Mouse (Mus musculus): Measurements from ENCODE around the gene Nrxn2.
A peak's percentile ranks its signal among the peaks of the same experiment; 100 is the strongest.

Gene Nrxn2

DNA sequence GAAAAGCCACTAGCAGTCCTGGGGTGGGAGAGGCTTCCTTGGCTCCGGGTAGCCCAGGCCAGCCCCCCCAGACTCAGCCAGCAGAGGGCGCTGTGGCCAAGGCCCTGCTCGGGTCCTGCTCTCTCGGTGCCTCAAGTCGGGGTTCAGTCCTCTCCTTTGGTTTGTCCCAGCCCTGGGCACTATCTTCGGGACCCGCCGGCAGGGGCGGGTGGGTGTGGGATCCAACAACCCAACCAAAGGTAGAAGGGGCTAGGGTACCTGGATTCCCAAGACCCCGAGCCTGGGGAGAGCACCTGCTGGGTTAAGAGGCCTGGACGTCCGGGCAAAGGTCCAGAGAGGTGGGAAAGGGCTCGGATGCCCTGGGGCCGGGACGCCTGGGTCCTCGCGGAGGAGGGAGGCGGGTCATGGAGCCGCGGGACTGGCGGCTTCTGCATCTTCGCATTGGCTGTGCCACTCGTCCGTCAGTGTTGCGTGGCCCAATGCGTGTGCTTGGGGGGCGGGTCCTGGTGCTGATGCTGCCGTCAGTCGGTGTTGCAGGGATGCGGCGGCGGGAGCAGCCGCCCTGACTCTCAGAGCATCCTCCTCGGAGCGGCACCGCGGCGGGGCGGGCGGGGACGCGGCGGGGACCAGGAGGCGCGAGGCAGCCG is at the start of gene Nrxn2:
TSS of gene Nrxn2 (plus strand) at position 499 of the 647 bp plus-strand sequence.
- peak; percentile 48 to 75 for DNase-seq (ENCODE audit: low read depth in 1 of 2, low spot score in 2 of 2)

DNA sequence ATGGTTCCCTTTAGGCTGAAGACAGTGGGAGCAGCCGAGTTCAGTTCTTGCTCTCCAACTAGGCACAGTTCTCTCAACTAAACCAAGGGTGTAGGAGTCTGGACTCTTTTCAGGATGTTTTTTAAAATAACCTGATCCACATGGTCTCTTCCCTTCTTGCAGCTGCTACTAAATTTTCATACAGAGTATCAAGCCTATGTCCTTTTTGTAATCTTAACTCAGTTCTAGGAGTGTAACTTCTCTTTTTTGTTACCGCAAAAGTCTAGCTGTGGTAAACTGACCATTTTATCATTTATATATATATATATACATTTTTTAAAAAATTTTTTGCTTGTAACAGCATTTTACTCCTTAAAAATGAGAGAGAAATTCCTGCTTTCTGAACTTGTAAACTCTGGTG is 48.4 kb upstream of the Nrxn2 start:
- DNase-seq (ENCODE audit: low read depth in 1 of 2, low spot score in 2 of 2) = no peak

DNA sequence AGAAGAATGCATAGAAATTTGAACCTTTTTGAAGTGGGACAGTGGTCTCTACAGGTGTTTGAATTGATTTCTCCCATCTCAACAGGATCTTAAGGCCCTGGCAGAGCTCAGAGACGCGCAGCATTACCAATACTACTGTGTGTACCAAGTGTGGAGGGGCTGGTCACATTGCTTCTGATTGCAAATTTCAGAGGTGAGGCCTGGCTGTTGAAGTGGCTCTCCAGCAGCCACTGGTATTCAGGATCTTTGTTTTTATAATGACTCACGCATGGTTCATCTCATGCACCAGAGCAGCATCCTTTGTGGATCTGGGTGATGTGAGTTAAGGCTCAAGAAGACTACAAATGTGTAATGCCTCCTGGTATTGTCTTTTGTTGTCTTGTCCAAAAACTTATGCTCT is 46.1 kb upstream of the Nrxn2 start:
- no peak for DNase-seq (ENCODE audit: low read depth in 1 of 2, low spot score in 2 of 2)

DNA sequence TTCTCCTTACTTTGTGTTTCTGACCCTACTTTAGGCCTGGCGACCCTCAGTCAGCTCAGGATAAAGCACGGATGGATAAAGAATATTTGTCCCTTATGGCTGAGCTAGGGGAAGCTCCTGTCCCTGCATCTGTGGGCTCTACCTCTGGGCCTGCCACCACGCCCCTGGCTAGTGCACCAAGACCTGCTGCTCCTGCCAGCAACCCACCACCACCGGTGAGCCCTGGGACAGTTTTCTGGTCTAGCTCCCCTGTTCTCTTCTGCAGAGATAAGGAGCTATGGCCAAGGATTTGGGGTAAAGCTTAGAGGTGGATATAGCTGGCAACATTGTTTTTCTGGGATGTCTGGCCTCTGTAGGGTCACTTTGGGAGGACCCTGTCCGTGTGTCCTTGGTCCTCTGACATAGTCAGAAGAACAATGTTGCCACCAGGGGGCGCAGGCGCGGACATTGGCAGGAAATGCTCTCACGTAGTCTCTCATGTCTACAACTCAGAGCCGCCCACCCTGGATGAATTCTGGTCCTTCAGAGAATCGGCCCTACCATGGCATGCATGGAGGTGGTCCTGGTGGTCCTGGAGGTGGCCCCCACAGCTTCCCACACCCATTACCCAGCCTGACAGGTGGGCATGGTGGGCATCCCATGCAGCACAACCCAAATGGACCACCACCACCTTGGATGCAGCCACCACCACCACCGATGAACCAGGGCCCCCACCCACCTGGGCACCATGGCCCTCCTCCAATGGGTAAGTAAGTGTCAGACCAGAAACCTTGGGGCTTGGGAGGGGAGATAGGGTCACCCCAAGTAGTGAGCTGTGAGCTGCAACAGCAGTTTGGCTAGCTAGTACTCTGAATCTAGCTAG is 44.8 kb upstream of the Nrxn2 start:
- peak; percentile 36 to 69 for DNase-seq (ENCODE audit: low read depth in 1 of 2, low spot score in 2 of 2)

DNA sequence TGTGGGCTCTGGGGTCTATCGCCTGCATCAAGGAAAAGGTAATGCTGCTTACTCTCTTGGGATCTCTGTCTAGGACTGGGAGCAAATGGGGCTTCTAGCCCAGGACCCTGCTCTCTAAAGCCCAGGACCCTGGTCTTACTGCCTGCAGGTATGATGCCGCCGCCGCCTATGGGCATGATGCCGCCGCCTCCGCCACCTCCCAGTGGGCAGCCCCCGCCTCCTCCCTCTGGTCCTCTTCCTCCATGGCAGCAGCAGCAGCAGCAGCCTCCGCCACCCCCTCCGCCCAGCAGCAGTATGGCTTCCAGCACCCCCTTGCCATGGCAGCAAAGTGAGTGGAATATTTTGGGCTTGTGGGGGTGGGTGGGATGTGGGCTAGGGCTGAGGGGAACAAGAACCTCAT is 44.0 kb upstream of the Nrxn2 start:
- no peak for DNase-seq (ENCODE audit: low read depth in 1 of 2, low spot score in 2 of 2)

DNA sequence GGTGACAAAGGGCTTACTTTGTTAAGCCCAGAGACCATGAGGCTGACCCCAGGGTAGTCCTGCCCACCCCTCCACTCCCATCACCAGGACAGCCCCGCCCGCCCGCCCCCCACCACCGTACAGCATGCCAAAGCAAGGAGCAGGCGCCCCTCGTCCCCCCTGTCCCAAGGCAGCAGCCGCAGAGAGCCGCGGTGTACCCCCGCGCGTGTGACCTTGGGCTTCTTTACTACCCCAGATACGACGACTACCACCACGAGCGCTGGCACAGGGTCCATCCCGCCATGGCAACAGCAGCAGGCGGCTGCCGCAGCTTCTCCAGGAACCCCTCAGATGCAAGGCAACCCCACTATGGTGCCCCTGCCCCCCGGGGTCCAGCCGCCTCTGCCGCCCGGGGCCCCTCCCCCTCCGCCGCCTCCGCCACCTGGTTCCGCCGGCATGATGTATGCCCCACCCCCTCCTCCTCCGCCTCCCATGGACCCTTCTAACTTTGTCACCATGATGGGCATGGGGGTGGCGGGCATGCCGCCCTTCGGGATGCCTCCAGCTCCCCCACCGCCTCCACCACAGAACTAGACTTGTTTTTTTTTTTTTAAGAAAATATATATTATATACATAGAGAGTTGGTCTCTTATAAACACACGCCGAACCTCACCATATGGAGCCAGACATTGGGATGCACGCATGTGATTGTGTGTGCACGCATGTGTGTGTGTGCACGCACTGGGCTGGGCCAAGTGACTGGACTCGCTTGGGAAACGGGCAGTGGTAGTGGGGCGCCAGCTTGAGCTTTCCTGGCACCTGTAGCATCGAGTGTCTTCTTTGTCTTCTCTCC is 42.9 kb upstream of the Nrxn2 start:
- no peak for DNase-seq (ENCODE audit: low read depth in 1 of 2, low spot score in 2 of 2)

DNA sequence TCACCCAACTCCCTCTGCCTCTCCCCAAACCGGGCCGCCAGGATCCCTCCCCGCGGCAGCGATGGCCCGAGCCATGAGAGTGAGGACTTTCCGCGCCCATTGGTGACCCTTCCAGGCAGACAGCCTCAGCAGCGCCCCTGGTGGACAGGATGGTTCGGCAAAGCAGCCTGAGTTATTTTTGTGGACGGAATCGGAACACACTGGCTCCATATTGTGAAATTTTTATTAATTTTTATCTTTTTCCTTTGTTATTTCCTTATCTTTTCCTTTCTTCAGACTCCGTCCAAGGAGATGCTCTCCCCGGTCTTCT is 42.3 kb upstream of the Nrxn2 start:
- DNase-seq (ENCODE audit: low read depth in 1 of 2, low spot score in 2 of 2) = no peak

DNA sequence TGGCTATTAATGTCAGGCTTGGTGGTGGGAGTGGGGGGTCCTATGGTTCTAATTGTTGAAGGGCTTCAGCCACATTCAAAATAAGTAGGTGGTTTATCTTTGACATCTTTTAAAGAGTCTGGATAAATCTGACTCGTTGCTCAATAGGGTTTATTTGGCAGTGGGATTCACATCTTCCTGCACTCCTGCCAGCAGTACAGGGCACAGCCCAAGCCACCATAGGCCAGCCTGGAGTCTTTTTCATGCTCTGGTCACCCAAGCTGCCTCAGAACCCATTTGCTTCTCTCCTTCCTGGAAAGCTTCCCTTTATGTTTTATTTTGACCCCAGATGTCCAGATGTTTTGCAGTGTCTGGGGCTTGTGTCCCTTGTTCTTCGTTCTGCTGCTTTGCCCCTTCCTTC is 41.9 kb upstream of the Nrxn2 start:
- no peak for DNase-seq (ENCODE audit: low read depth in 1 of 2, low spot score in 2 of 2)

DNA sequence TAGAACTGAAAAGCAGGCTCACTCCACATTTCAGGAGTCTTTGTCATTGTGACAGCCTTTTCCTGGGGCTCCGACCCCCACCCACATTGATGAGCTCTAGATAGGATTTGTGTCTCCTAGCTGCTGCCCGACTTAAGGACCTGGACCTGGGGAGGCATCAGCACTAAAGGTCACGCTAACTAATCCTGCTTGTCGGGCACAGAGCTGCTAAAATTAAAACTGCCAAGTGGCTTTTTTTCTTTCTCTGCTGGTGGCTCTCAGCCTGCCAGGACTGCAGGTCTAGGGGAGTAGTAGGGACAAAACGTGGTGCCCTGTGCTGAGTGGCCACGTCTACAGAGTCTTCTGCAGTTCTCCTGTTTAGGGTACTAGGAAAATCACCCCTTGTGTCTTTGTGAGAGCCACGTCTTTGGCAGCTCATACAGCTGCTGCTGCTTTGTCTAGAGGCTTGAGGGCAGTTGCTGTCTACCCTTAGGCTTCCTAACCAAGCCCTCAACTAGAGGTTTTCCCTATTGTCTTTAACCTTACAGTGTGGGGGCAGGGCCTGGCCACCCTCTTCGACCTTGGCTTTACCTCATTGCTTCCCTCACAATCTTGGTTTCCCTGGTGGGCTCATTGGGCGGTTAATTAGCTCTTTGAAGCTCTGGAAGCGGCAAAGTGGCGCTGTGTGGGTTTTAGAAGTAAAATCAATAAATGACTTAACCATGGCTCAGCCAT is 41.0 kb upstream of the Nrxn2 start:
- no peak for DNase-seq (ENCODE audit: low read depth in 1 of 2, low spot score in 2 of 2)

DNA sequence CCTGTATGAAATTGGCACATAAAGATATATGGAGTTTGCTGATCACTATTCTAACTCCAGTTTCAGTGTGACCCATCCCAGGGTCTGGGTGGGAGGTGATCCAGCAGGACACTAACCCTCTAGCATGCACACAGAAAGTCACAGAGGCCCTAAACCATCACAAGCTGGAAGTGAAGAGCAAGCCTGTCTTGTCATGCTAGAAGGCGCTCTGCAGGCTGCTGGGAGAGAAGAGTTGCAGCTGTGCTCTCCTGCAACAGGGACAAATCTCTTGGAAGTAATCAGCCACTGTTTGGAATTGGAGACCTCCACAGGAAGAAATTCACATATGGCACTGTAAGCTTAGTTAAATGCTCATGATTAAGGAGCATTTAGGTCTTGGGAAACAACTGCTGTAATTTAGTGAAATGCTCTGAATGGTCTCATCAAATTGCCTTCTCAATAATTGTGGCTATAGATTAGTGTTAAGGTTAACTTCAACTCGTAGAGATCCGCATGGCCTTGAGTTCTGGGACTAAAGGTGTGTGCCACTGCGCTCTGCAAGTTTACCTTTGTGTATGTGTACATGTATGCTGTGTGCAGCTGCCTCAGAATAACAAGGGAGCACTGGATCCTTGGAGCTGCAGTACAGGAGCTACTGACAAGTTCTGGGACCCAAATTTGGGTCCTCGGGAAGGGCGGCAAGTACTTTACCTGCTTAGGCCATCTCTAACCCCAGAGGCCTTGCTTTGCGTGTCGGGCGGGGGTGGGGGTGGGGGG is 37.9 kb upstream of the Nrxn2 start:
- DNase-seq (ENCODE audit: low read depth in 1 of 2, low spot score in 2 of 2) = no peak

DNA sequence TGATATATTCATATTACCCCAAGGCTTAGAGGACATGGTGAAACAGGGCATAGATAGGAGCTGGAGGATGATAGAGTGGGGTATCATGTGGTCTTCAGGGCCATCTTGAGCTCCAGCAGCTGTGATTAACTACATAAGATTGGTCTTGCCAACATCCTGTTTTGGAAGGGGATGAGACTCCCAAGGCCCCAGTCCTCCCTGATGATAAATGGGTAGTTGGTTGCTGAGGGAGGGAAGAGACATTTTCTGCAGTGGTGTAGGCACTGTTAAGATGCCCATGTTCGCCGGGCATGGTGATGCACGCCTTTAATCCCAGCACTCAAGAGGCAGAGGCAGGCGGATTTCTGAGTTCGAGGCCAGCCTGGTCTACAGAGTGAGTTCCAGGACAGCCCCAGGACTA is 37.3 kb upstream of the Nrxn2 start:
- DNase-seq (ENCODE audit: low read depth in 1 of 2, low spot score in 2 of 2) = no peak

DNA sequence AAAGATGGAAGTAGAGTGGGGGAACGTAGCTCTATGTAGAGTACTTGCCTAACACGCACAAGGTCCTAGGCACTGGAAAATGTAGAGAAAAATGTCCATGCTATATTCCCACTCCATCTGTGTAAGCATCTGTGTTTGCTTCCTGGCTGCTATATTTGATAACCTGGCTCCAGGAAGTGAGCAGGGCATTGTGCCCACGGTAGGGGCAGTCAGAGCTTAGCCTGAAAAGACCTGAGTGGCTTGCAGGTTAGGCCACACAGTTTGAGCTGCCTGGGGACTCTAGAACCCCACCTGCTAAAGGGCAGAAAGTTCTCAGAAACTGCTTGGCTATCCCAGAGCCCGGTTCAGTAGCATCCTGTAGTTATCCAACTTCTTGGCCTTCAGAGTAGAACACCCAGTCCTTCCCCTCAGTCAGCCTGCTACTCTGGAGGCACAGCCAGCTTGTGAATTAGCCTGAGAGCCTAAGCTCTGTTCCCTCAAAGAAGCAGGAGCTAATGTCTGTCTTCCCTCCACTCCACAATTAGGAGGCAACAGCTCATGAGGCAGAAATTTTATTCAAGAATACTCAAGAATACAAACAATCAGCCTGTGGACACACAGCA is 36.1 kb upstream of the Nrxn2 start:
- DNase-seq (ENCODE audit: low read depth in 1 of 2, low spot score in 2 of 2) = no peak

DNA sequence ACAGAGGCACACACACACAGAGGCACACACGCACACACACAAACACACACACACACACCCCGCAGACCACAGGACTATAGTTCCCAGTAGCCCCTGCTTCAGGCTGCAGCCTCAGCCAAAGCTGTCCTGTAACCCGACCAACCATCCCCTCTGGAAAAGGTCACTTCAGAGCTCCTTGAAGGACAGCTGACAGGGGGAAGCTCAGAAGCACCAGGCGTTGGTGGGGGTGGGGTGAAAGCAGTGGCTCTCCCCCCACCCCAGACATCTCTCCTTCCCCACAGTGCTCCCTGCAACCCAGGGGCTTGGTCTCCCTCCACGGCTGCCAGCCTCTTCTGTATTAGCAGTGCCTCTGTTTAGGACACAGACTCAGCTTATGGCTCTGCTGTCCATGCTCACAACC is 35.1 kb upstream of the Nrxn2 start:
- DNase-seq (ENCODE audit: low read depth in 1 of 2, low spot score in 2 of 2) = no peak

DNA sequence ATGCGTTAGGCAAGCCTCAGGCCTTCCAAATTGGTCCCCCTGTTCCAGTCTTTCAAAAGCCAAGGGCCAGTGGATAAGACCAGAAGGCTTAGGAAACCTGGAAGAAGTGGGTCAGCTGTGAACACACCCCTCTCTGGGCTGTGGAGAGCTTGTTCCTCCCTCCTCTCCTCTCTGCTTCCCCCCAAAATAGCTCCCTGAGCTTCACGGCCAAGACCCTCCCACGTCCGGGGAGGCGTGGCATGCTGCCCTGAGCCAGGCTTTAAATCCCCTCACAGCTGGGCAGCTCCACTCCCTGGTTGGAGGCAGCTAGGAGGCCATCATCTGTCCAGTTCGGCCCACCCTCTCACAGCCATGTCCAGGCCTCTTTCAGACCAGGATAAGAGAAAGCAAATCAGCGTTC is 34.4 kb upstream of the Nrxn2 start, which contains the start of gene Pygm:
TSS of gene Pygm (plus strand) at position 272 of the 400 bp plus-strand sequence.
- no peak for DNase-seq (ENCODE audit: low read depth in 1 of 2, low spot score in 2 of 2)

DNA sequence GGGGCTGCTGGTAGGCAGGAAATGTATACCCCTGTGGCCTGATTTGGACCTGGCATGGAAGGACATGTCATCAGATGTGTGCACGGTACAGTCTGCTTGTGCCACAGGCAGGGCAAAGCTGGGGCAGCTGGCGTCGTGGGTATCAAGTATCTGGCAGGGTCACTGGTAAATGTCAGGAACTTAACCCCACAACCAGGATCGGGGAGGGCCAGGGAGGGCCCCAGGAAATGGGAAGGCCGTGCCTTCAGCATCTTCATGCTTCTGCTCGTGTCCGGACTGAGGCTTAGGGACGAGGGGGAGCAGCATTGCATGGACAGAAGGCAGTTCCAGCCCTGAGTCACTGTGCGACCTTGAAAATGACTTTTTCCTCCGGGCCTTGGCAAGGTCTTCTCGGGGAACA is 33.6 kb upstream of the Nrxn2 start:
- DNase-seq (ENCODE audit: low read depth in 1 of 2, low spot score in 2 of 2) = no peak

DNA sequence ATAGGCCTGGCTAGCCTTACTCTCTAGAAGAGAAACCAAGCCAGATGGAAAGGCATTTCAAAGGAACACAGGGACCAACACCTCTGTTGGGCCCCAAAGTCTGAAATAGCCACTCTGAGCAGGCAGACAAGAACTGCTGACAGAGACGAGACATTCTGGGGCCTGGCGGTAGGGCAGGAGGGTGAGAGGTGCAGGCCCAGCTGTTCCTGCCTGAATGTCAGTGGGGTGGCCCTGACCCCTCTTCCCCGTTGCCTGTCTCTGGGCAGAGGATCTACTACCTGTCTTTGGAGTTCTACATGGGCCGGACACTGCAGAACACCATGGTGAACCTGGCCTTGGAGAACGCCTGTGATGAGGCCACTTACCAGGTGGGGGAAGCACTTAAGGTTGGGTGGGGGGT is 33.1 kb upstream of the Nrxn2 start:
- DNase-seq (ENCODE audit: low read depth in 1 of 2, low spot score in 2 of 2) = no peak

DNA sequence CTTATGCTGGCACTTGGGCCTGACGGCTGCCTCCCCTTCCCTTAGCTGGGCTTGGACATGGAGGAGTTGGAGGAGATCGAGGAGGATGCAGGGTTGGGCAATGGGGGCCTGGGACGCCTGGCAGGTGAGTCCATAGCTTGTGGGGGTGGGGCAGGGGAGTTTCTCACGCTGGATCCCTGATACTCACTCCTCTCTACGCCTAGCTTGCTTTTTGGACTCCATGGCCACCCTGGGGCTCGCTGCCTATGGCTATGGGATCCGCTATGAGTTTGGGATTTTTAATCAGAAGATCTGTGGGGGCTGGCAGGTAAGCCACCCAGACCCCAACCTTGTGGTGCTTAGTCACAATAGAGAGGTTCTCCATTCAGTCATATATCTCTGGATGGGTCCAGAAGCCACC is 32.7 kb upstream of the Nrxn2 start:
- no peak for DNase-seq (ENCODE audit: low read depth in 1 of 2, low spot score in 2 of 2)

DNA sequence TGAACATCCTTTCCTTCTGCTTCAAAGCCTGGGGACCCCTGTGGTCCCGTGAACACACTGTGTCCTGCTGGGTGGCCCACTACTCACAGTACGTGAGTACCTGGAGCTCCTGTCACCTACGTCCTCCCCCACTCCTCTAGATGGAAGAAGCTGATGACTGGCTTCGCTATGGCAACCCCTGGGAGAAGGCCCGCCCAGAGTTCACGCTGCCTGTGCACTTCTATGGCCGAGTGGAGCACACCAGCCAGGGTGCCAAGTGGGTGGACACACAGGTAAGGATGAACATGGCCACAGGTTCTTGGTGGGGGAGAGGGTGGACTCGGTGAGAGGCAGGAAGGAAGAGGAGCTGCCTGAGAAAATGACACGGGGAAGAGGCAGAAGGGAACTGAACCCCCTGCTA is 32.3 kb upstream of the Nrxn2 start:
- DNase-seq (ENCODE audit: low read depth in 1 of 2, low spot score in 2 of 2) = no peak

DNA sequence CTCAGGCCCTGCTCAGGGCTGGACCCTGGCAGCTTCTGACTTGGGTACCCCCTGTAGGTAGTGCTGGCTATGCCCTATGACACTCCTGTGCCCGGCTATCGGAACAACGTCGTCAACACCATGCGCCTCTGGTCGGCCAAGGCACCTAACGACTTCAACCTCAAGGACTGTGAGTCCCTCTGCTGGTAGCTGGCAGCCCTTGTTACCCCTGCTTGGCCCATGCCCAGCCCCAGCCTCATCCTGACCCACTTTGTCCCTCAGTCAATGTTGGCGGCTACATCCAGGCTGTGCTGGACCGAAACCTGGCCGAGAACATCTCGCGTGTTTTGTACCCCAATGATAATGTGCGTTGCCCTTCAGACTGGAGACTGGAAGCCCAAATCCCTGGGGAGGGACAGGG is 30.5 kb upstream of the Nrxn2 start:
- no peak for DNase-seq (ENCODE audit: low read depth in 1 of 2, low spot score in 2 of 2)

DNA sequence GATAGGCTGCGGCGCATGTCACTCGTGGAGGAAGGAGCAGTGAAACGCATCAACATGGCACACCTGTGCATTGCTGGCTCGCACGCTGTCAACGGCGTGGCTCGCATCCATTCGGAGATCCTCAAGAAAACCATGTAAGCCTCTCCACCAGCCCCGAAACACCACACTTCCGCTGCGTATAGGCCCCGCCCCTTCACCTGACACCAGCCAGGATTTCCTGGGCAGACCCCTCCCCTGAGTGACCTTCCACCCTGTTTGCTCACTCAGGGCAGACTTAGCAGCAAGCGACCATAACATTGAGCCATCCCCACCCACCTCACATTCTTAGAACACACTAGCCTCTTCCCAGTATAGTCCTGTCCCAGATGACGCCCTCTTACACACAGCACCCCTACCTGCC is 28.7 kb upstream of the Nrxn2 start:
- no peak for DNase-seq (ENCODE audit: low read depth in 1 of 2, low spot score in 2 of 2)
